Mouse (Mus musculus): ENCODE results near the gene Atoh7. TPM values are rescaled to one million over a fixed set of nuclear protein-coding genes. Genes with fewer than 3 reads are reported as not detected.

The Atoh7 gene
- polyA plus RNA-seq, 1 experiment from 2014 or later: not detected

- H3K27me3 ChIP-seq: peaks cover 28% of the 10 kb centered on the region
- no peaks in the 10 kb centered on the region for H3K9me3 ChIP-seq
- 12% methylated on average over 9 of the region's 9 CpGs for WGBS
- no peaks in the 10 kb centered on the region for H3K36me3 ChIP-seq
- H3K9ac ChIP-seq: no peak overlapping the region
- peak overlapping the region; percentile 94 for H3K4me2 ChIP-seq
- H3K4me3 ChIP-seq: peak overlapping the region; percentile 52
- no peak for ATAC-seq (ENCODE audit: insufficient number of reproducible peaks, low FRiP score, low TSS enrichment, low read depth)
- H3K4me1 ChIP-seq: peaks cover 14% of the 10 kb centered on the region
- H3K27ac ChIP-seq: no peak overlapping the region
These were observed 1.2 kb downstream of the Atoh7 start for GRCm38 (mm10) chr10:63100657-63101056.

- Histone ChIP-seq H3K4me1 (no peaks in the 10 kb centered on the region), H3K9ac (no peak overlapping the region), H3K27ac (no peak overlapping the region), H3K4me2 (no peak overlapping the region), H3K27me3 (no peaks in the 10 kb centered on the region), H3K36me3 (no peaks in the 10 kb centered on the region), H3K9me3 (no peaks in the 10 kb centered on the region), H3K4me3 (no peak overlapping the region)
- 53% methylated on average over 5 of the region's 5 CpGs for WGBS
- no peak for ATAC-seq (ENCODE audit: insufficient number of reproducible peaks, low FRiP score, low TSS enrichment, low read depth)
These were observed 13.7 kb downstream of the Atoh7 start for GRCm38 (mm10) chr10:63113027-63113604.

GRCm38 (mm10) chr10:63113716-63114360 lies 14.4 kb downstream of the Atoh7 start:
- Histone ChIP-seq H3K36me3 (no peaks in the 10 kb centered on the region), H3K4me3 (no peak overlapping the region), H3K9ac (no peak overlapping the region), H3K9me3 (no peaks in the 10 kb centered on the region), H3K4me1 (no peaks in the 10 kb centered on the region), H3K27ac (no peak overlapping the region), H3K27me3 (no peaks in the 10 kb centered on the region), H3K4me2 (no peak overlapping the region)
- ATAC-seq (ENCODE audit: insufficient number of reproducible peaks, low FRiP score, low TSS enrichment, low read depth): no peak
- WGBS: 79% methylated on average over 6 of the region's 6 CpGs

- WGBS: 84% methylated on average over 15 of the region's 15 CpGs
- ATAC-seq (ENCODE audit: insufficient number of reproducible peaks, low FRiP score, low TSS enrichment, low read depth): no peak
These were observed 16.4 kb downstream of the Atoh7 start for GRCm38 (mm10) chr10:63115881-63116280.

GRCm38 (mm10) chr10:63116376-63116775 lies 16.9 kb downstream of the Atoh7 start:
- Histone ChIP-seq H3K27me3 (no peaks in the 10 kb centered on the region), H3K36me3 (no peaks in the 10 kb centered on the region), H3K4me1 (no peaks in the 10 kb centered on the region), H3K27ac (no peak overlapping the region), H3K9me3 (no peaks in the 10 kb centered on the region), H3K9ac (no peak overlapping the region), H3K4me3 (no peak overlapping the region), H3K4me2 (no peak overlapping the region)
- no peak for ATAC-seq (ENCODE audit: insufficient number of reproducible peaks, low FRiP score, low TSS enrichment, low read depth)
- 90% methylated on average over 9 of the region's 9 CpGs for WGBS

More at GRCm38 (mm10) chr10:63115881-63116280, 16.4 kb downstream of the Atoh7 start:
- no peak overlapping the region for H3K4me2 ChIP-seq
- H3K36me3 ChIP-seq: no peaks in the 10 kb centered on the region
- no peak overlapping the region for H3K27ac ChIP-seq
- no peak overlapping the region for H3K9ac ChIP-seq
- H3K4me1 ChIP-seq: no peaks in the 10 kb centered on the region
- no peak overlapping the region for H3K4me3 ChIP-seq
- H3K9me3 ChIP-seq: no peaks in the 10 kb centered on the region
- no peaks in the 10 kb centered on the region for H3K27me3 ChIP-seq

DNA sequence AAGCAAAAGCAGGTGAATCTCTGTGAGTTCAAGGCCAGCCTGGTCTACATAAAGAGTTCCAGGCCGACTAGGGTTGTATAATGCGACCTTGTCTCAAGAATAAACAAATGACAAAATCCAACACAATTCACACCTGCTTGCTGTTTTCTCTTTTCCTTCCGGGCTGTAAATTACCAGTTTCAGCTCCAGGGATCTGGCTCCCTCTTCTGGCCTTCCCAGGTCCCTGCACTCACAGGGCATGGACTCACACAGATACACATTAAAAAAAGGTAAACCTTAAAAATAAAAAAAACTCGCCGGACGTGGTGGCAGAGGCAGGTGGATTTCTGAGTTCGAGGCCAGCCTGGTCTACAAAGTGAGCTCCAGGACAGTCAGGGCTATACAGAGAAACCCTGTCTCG lies 18.1 kb downstream of the Atoh7 start:
- Histone ChIP-seq H3K4me2 (no peak overlapping the region), H3K27me3 (no peaks in the 10 kb centered on the region), H3K9ac (no peak overlapping the region), H3K4me1 (no peaks in the 10 kb centered on the region), H3K9me3 (no peaks in the 10 kb centered on the region), H3K36me3 (no peaks in the 10 kb centered on the region), H3K4me3 (no peak overlapping the region), H3K27ac (no peak overlapping the region)
- 87% methylated on average over 8 of the region's 8 CpGs for WGBS
- no peak for ATAC-seq (ENCODE audit: insufficient number of reproducible peaks, low FRiP score, low TSS enrichment, low read depth)

- no peaks in the 10 kb centered on the region for H3K36me3 ChIP-seq
- no peak for ATAC-seq (ENCODE audit: insufficient number of reproducible peaks, low FRiP score, low TSS enrichment, low read depth)
- H3K4me2 ChIP-seq: no peak overlapping the region
- WGBS: 79% methylated on average over 14 of the region's 14 CpGs
- H3K27me3 ChIP-seq: no peaks in the 10 kb centered on the region
- H3K4me1 ChIP-seq: no peaks in the 10 kb centered on the region
- no peaks in the 10 kb centered on the region for H3K9me3 ChIP-seq
- no peak overlapping the region for H3K9ac ChIP-seq
- H3K27ac ChIP-seq: no peak overlapping the region
- H3K4me3 ChIP-seq: no peak overlapping the region
These were observed 20.5 kb downstream of the Atoh7 start for GRCm38 (mm10) chr10:63119916-63120315.

- no peak for ATAC-seq (ENCODE audit: insufficient number of reproducible peaks, low FRiP score, low TSS enrichment, low read depth)
- H3K27me3 ChIP-seq: no peaks in the 10 kb centered on the region
- no peak overlapping the region for H3K9ac ChIP-seq
- H3K4me1 ChIP-seq: no peaks in the 10 kb centered on the region
- no peak overlapping the region for H3K4me3 ChIP-seq
- no peak overlapping the region for H3K27ac ChIP-seq
- 86% methylated on average over 14 of the region's 14 CpGs for WGBS
- no peaks in the 10 kb centered on the region for H3K9me3 ChIP-seq
- no peak overlapping the region for H3K4me2 ChIP-seq
- no peaks in the 10 kb centered on the region for H3K36me3 ChIP-seq
These were observed 22.5 kb downstream of the Atoh7 start for GRCm38 (mm10) chr10:63121961-63122360.

- H3K9ac ChIP-seq: no peak overlapping the region
- H3K9me3 ChIP-seq: no peaks in the 10 kb centered on the region
- no peak for ATAC-seq (ENCODE audit: insufficient number of reproducible peaks, low FRiP score, low TSS enrichment, low read depth)
- no peaks in the 10 kb centered on the region for H3K4me1 ChIP-seq
- 33% methylated on average over 8 of the region's 8 CpGs for WGBS
- H3K4me3 ChIP-seq: no peak overlapping the region
- no peaks in the 10 kb centered on the region for H3K36me3 ChIP-seq
- H3K27ac ChIP-seq: no peak overlapping the region
- no peaks in the 10 kb centered on the region for H3K27me3 ChIP-seq
- H3K4me2 ChIP-seq: no peak overlapping the region
These were observed 23.1 kb downstream of the Atoh7 start for GRCm38 (mm10) chr10:63122516-63122915.

DNA sequence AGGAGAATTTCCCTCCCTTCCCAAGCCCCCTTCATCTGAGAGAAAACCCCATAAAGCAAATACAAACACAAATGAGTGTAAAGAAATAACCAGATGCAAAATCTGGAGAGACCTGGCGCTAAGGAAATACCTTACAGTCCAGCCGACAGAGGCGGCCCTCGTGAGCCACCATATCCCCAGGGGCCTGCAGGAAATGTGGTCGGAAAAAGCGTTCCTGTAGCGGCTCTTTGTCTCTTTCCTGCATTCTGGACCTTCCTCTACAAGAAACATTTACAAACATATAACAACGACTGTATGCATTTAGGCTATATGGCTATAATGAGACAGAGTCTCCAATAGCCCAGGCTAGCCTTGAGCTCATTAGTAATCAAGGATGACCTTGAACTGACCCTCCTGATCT lies 23.7 kb downstream of the Atoh7 start:
- H3K27ac ChIP-seq: no peak overlapping the region
- no peaks in the 10 kb centered on the region for H3K4me1 ChIP-seq
- H3K4me2 ChIP-seq: no peak overlapping the region
- no peak overlapping the region for H3K4me3 ChIP-seq
- no peaks in the 10 kb centered on the region for H3K36me3 ChIP-seq
- H3K9ac ChIP-seq: no peak overlapping the region
- H3K27me3 ChIP-seq: no peaks in the 10 kb centered on the region
- no peaks in the 10 kb centered on the region for H3K9me3 ChIP-seq
- 76% methylated on average over 8 of the region's 8 CpGs for WGBS
- ATAC-seq (ENCODE audit: insufficient number of reproducible peaks, low FRiP score, low TSS enrichment, low read depth): no peak

GRCm38 (mm10) chr10:63124016-63124415 lies 24.6 kb downstream of the Atoh7 start:
- ATAC-seq (ENCODE audit: insufficient number of reproducible peaks, low FRiP score, low TSS enrichment, low read depth): no peak

DNA sequence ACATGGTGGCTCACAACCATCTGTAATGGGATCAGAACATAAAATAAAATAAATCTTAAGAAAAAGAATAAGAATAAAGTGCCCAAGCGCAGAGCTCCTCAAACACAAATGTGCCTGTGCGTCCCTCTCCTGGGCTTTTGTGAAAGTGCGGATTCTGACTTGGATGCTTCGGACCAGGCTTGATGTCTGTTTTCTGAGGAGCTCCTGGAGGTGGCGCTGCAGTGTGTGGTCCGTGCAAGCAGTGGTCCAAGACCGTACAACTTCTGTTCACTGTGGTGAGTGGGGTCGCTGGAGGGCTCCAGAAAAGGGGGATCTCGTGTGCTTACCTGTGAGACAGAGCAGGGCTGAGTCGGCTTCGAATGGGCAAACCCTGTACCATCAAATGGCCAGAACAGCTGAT lies 25.9 kb downstream of the Atoh7 start:
- Histone ChIP-seq H3K4me2 (no peak overlapping the region), H3K9ac (no peak overlapping the region), H3K27me3 (no peaks in the 10 kb centered on the region), H3K27ac (no peak overlapping the region), H3K36me3 (no peaks in the 10 kb centered on the region), H3K9me3 (no peaks in the 10 kb centered on the region), H3K4me3 (no peak overlapping the region), H3K4me1 (no peaks in the 10 kb centered on the region)
- 34% methylated on average over 11 of the region's 11 CpGs for WGBS
- ATAC-seq (ENCODE audit: insufficient number of reproducible peaks, low FRiP score, low TSS enrichment, low read depth): no peak

More at GRCm38 (mm10) chr10:63124016-63124415, 24.6 kb downstream of the Atoh7 start:
- H3K4me2 ChIP-seq: no peak overlapping the region
- H3K27me3 ChIP-seq: no peaks in the 10 kb centered on the region
- no peak overlapping the region for H3K9ac ChIP-seq
- WGBS: 89% methylated on average over 10 of the region's 10 CpGs
- no peaks in the 10 kb centered on the region for H3K4me1 ChIP-seq
- H3K9me3 ChIP-seq: no peaks in the 10 kb centered on the region
- no peak overlapping the region for H3K27ac ChIP-seq
- no peak overlapping the region for H3K4me3 ChIP-seq
- no peaks in the 10 kb centered on the region for H3K36me3 ChIP-seq

All from limb, embryonic 15.5 days (tissue).